Mouse (Mus musculus) frontal cortex, postnatal 14 days (tissue): ENCODE measurements at regions not wholly inside any gene's neighbourhood (a gene's known extent, or its start where the extent isn't known, plus 50 kb on each side); places are given as distances from the start of the nearest gene placed in this dataset.

ENCODE experiments used
- DNase-seq, 2 experiments: peaks; one replicate each; pipeline ENCODE4 v3.0.0; 2022; ENCODE audit warnings: low spot score in 2 of 2

GRCm38 (mm10) chr1:102628061-102628460, 2140.3 kb upstream of the Cdh20 start:
- DNase-seq, result peak; percentile 88 to 99

- no peak for DNase-seq
Observed at GRCm38 (mm10) chr1:102644379-102644778, 2123.9 kb upstream of the Cdh20 start.

DNA sequence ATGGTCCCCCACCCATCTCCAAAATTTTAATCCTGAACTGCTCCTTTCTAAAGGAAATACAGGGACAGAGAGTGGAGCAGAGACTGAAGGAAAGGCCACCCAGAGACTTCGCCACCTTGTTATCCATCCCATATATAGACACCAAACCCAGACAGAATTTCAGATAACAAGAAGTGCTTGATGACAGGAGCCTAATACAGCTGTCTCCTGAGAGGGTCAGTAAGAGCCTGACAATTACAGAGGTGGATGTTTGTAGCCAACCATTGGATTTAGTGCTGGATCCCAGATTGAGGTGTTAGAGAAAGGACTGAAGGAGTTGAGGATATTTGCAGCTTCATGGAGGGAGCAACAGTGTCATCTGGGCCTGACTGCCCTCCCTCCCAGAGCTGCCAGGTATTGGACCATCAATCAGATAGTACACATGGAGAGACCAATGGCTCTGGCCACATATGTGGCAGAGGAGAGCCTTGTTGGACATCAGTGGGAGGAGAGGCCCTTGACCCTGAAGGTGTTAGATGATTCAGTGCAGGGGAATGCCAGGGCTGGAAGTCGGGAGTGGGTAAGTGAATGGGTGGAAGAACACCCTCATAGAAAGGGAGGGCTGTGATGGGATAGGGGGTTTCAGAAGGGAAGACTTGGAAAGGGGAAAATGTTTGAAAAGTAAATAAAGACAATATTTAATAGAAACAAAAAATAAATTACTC, 2080.8 kb upstream of the Cdh20 start:
- no peak for DNase-seq

GRCm38 (mm10) chr1:102716459-102716858, 2051.9 kb upstream of the Cdh20 start:
- no peak for DNase-seq

GRCm38 (mm10) chr1:102733991-102734390, 2034.3 kb upstream of the Cdh20 start:
- no peak for DNase-seq

GRCm38 (mm10) chr1:102735392-102735791, 2032.9 kb upstream of the Cdh20 start:
- no peak for DNase-seq

DNA sequence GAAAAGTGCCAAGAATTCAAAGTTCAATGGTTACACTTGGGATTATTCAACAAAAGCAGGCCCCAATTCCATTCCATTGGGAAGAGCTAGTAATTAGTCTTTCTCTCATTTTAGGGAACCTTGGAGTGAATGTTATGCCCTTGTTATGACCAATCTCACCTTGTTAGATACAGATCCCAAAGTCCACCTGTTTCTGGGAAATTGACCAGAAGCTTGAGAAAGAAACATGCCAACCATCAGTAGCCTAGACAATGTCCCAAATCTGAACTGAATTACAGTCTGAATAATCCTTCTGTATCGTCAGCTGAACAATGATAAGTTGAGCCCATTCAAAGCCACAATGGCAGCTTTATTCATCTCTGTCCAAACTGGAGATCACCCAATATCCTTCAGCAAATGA, 2010.4 kb upstream of the Cdh20 start:
- DNase-seq, result no peak
